Comparison of ENCODE assay signal across 11 mouse cellular contexts in genomic region chr14:64592706-64593320, GRCm38 (mm10).
DNase-seq lines count a peak whose midpoint lies in the region; ATAC-seq lines count a peak whose summit lies in the region.
"Had no signal": no experiment of that assay in that cellular context is flagged by ENCODE, and none has a peak within 500 bp of the region (broad histone marks: within the 10 kb centered on the region; RNA-seq: fewer than 3 reads in every experiment).

No protein-coding gene starts in this region.

- 0 out of 2 replicates have a peak, but pooled peaks cover 3% of the 10 kb centered on the region for H3K36me3 ChIP-seq in forebrain, embryonic 12.5 days (replicated peaks)
- H3K36me3 ChIP-seq in hindbrain, embryonic 16.5 days (ENCODE audit: control insufficient read depth, insufficient read depth, low read length), result no peaks in the 10 kb centered on the region
- H3K36me3 ChIP-seq in neural tube, embryonic 14.5 days (ENCODE audit: control insufficient read depth, insufficient read depth, low read length), result peaks cover 19% of the 10 kb centered on the region

- H3K27ac ChIP-seq in forebrain, embryonic 12.5 days, result peak overlapping the region; percentile 99
- peak overlapping the region; percentile 100 for H3K27ac ChIP-seq in hindbrain, embryonic 16.5 days (ENCODE audit: low read depth, low read length)
- H3K27ac ChIP-seq in neural tube, embryonic 14.5 days (ENCODE audit: low read depth, low read length), result peak overlapping the region; percentile 100
- H3K27ac ChIP-seq: stomach, postnatal 0 days had no signal

- peak; percentile 50 for DNase-seq in cerebellum, adult 11-12 months
- DNase-seq in cerebellum, adult 11 months, result no peak
- DNase-seq in right cerebral cortex, postnatal 25 days, result no peak
- DNase-seq in left cerebral cortex, adult 18-20 months (ENCODE audit: low spot score in 2 of 2), result no peak
- DNase-seq: heart, adult 11 months; kidney, adult 8-10 months had no signal

- 68% methylated on average over 13 of the region's 13 CpGs for WGBS in forebrain, embryonic 12.5 days
- WGBS in hindbrain, embryonic 16.5 days, result 41% methylated on average over 13 of the region's 13 CpGs
- 33% methylated on average over 13 of the region's 13 CpGs for WGBS in neural tube, embryonic 14.5 days

- peak overlapping the region; percentile 79 for H3K4me2 ChIP-seq in forebrain, embryonic 12.5 days
- peak overlapping the region; percentile 92 for H3K4me2 ChIP-seq in hindbrain, embryonic 16.5 days (ENCODE audit: low read length)
- H3K4me2 ChIP-seq in neural tube, embryonic 14.5 days (ENCODE audit: low read depth, low read length), result peak overlapping the region; percentile 100

- peaks cover 73% of the 10 kb centered on the region for H3K4me1 ChIP-seq in forebrain, embryonic 12.5 days
- H3K4me1 ChIP-seq in hindbrain, embryonic 16.5 days (ENCODE audit: control insufficient read depth, insufficient read depth, low read depth, low read length), result peaks cover 27% of the 10 kb centered on the region
- H3K4me1 ChIP-seq in neural tube, embryonic 14.5 days (ENCODE audit: control insufficient read depth, insufficient read depth, low read length), result peaks cover 19% of the 10 kb centered on the region

- H3K9ac ChIP-seq in forebrain, embryonic 12.5 days, result peak overlapping the region; percentile 83
- peak overlapping the region; percentile 88 for H3K9ac ChIP-seq in hindbrain, embryonic 16.5 days (ENCODE audit: low read depth, low read length)
- H3K9ac ChIP-seq in neural tube, embryonic 14.5 days (replicated peaks; ENCODE audit: low read depth, low read length), result peak overlapping the region; percentile 99

- H3K4me3 ChIP-seq in forebrain, embryonic 12.5 days (replicated peaks), result peak overlapping the region; percentile 54
- peak overlapping the region; percentile 73 for H3K4me3 ChIP-seq in hindbrain, embryonic 16.5 days (ENCODE audit: low read length)
- H3K4me3 ChIP-seq in neural tube, embryonic 14.5 days (ENCODE audit: low read depth, low read length), result peak overlapping the region; percentile 55

- peaks cover 56% of the 10 kb centered on the region for H3K27me3 ChIP-seq in forebrain, embryonic 12.5 days
- H3K27me3 ChIP-seq in hindbrain, embryonic 16.5 days (replicated peaks; ENCODE audit: control insufficient read depth, insufficient read depth, low read length), result no peaks in the 10 kb centered on the region
- H3K27me3 ChIP-seq in neural tube, embryonic 14.5 days (ENCODE audit: control insufficient read depth, insufficient read depth, low read length), result no peaks in the 10 kb centered on the region

- no peak for ATAC-seq in forebrain, embryonic 12.5 days (ENCODE audit: low FRiP score)
- ATAC-seq in hindbrain, embryonic 16.5 days, result no peak
- ATAC-seq in neural tube, embryonic 14.5 days (ENCODE audit: low read depth), result no peak
- ATAC-seq in megakaryocyte-erythroid progenitor cell, adult 5-6 weeks (replicated peaks; ENCODE audit: low FRiP score, low TSS enrichment, poor library complexity, severe bottlenecking), result no peak

- H3K9me3 ChIP-seq in forebrain, embryonic 12.5 days, result no peaks in the 10 kb centered on the region
- H3K9me3 ChIP-seq in hindbrain, embryonic 16.5 days (ENCODE audit: control insufficient read depth, low read length), result no peaks in the 10 kb centered on the region
- no peaks in the 10 kb centered on the region for H3K9me3 ChIP-seq in neural tube, embryonic 14.5 days (ENCODE audit: control insufficient read depth, low read length)
